Mouse (Mus musculus) macrophage (primary cell): ENCODE results near the gene Mest. TPM values are rescaled to one million over a fixed set of nuclear protein-coding genes. Genes with fewer than 3 reads are reported as not detected.

Experiments used
- H3K27ac ChIP-seq: fragments of 350-480 bp; formaldehyde crosslinking; 2 replicates; pipeline ENCODE4 v1.9.0; 2021
- H3K36me3 ChIP-seq: fragments of 350-480 bp; formaldehyde crosslinking; 2 replicates; pipeline ENCODE4 v1.9.0; 2021; ENCODE audit errors: inconsistent target
- H3K4me3 ChIP-seq: fragments of 350-480 bp; formaldehyde crosslinking; 2 replicates; pipeline ENCODE4 v1.9.0; 2021; ENCODE audit errors: inconsistent target
- H3K79me2 ChIP-seq: fragments of 350-480 bp; formaldehyde crosslinking; 2 replicates; pipeline ENCODE4 v1.9.0; 2021; ENCODE audit errors: inconsistent target
- WGBS: methylation state at CpG from one replicate; pipeline ENCODE4 v1.1.7; 2026; ENCODE audit warnings: inconsistent platforms; ENCODE audit not compliant: missing documents; 5-methylcytosine and 5-hydroxymethylcytosine counted together
- polyA plus RNA-seq: library from polyadenylated mRNA; stranded (reverse); fragments of 250-400 nt; gene quantifications from 3 replicates; pipeline ENCODE4 v1.2.4, GENCODE M21; 2018; ENCODE audit warnings: inconsistent platforms

The Mest gene
- polyA plus RNA-seq, 1 experiment from 2014 or later = 0.07 TPM

DNA sequence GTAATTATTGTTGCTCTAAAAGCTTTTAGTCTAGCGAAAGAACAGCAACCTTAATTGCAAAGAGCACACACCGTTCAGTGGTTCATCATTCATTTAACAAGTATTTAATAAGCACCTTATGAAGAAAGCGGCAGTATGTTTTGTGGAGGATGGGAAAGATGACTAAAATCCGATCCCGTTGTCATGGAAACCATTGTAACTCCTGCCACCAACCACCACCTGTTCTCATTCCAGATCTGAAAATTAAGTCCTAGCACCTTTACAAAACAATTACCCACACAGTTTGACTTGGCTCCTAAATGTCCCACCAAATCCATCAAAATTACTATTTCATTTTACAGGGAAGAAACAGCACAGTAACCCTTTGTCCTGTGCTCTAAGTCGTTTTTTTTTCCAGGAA is 29.1 kb upstream of the Mest start:
- Histone ChIP-seq H3K27ac (no peak overlapping the region), H3K36me3 (no peaks in the 10 kb centered on the region), H3K4me3 (no peak overlapping the region; the same call in 1 of the 2 replicates), H3K79me2 (no peaks in the 10 kb centered on the region)
- 68% methylated on average over 6 of the region's 6 CpGs for WGBS

DNA sequence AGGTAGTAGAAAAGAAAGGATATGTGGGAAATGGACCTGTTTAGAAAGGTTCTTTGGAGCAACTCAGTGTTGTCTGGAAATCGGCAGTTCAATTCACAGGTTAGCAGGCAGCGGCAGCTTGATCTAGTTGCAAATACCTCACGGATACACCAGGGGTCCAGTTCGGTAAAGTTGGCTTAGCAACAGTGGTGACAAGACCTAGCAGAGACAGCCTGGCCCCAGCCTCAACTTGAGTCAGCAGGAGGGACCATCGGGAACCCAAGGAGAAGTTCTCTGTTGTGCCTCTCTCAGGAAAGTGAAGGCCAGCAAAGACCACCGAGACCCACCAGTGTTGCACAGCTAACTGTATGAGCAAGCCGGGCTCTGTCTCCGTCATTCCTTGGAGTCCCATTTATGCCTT is 28.2 kb upstream of the Mest start:
- Histone ChIP-seq H3K4me3 (no peak overlapping the region), H3K36me3 (no peaks in the 10 kb centered on the region), H3K79me2 (no peaks in the 10 kb centered on the region), H3K27ac (no peak overlapping the region)
- 89% methylated on average over 8 of the region's 8 CpGs for WGBS

DNA sequence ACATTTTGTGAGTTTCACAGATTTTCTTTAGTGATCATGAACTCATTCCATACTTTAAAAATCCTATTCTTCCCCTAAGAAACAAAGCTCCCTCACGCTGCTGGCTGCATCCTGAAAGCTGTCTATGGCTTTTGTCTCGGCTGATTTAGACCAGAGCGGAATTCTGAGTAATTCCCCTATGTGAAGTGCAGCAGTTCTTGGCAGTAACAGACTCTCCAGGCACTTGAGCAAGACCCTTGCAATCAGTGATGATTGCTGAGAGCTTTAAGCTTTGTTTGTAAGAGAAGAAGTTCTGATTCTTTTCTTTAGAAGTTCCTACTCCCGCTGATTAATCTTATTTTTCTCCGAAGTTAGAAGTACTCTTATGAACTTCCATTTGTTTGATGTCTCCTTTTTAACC is 25.9 kb upstream of the Mest start:
- H3K36me3 ChIP-seq = no peaks in the 10 kb centered on the region
- no peaks in the 10 kb centered on the region for H3K79me2 ChIP-seq
- no peak overlapping the region for H3K4me3 ChIP-seq
- no peak overlapping the region for H3K27ac ChIP-seq
- WGBS = 93% methylated on average over 5 of the region's 5 CpGs

DNA sequence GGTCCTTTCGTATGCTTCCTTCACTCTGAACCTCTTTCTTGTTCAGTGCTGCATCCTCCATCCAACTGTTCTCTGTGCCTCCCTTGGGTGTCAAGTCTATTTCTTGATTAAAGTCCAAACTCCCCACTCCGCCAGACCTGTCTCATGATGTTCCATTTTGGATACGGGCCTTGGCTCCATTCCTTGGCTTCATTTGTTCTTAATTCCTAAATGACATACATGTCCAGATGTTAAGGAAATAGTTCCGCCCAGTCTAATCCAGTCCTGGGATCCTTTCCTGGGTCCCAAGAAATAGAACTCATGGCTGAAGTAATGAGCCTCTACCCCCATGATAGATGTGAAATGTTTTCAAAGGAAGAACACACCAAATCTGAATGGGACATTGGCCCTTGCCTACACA is 25.3 kb upstream of the Mest start:
- Histone ChIP-seq H3K4me3 (no peak overlapping the region), H3K79me2 (no peaks in the 10 kb centered on the region), H3K27ac (no peak overlapping the region), H3K36me3 (no peaks in the 10 kb centered on the region)
- WGBS = 92% methylated on average over 4 of the region's 4 CpGs

DNA sequence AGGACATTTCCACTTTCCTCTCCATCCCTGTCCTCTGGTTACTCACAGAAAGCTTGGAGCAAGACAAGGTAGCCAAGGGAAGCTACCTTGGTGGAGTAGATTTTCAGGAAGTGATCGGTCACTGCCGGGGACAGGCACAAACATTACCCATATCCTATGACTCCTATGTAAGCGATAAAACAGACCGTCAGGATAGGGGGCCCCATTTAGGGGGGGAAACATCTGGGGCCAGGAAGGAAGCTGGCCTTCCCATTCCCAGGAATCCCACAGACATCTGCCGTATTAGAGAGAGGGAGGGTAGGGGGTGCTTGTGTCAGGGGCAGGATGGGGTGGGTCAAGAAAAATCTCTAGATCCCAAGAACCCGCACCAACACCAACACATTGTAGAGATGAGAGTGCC is 23.2 kb upstream of the Mest start:
- WGBS = 21% methylated on average over 6 of the region's 6 CpGs
- Histone ChIP-seq H3K79me2 (no peaks in the 10 kb centered on the region), H3K4me3 (no peak overlapping the region), H3K36me3 (no peaks in the 10 kb centered on the region), H3K27ac (no peak overlapping the region)

DNA sequence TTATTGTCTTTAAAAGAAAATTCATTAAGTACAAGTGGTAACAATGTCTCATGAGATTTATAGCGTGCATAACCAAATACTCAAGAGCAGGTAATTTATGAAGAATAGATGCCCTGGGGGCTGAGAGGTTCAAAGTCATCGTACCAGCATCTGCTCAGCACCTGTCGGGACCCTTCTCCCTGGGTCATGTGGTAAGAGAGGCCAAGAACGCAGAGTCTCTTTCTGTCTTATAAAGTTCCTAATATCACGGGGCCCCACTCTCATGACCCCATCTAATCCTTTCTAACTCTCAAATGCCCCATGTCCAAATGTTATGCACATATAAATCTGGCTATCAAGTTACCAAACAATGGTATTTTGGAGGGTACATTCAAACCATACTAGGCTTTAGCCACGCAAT is 20.5 kb upstream of the Mest start:
- H3K36me3 ChIP-seq = no peaks in the 10 kb centered on the region

DNA sequence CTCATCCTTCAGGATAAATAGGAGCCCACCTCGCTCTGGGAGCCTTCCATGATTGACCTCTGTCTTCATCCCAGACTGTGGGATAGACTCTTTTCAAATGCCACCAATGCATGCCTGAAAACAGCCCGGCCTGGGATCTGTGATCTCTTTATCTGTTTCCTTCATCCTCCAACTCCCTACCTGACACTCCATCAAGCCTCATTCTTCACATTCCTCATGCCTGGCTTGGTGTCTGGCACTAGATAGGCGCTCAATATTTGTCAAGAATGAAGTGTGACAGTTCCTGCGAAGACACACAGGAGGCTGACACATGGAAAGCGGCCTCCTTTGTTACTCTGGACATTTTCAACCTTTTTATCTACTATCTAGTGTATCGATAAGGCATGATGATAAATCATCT is 19.9 kb upstream of the Mest start:
- H3K79me2 ChIP-seq = no peaks in the 10 kb centered on the region
- H3K27ac ChIP-seq = no peak overlapping the region
- WGBS = 88% methylated on average over 6 of the region's 6 CpGs
- no peaks in the 10 kb centered on the region for H3K36me3 ChIP-seq
- H3K4me3 ChIP-seq = no peak overlapping the region

More for the DNA sequence above, 20.5 kb upstream of the Mest start:
- Histone ChIP-seq H3K79me2 (no peaks in the 10 kb centered on the region), H3K27ac (no peak overlapping the region), H3K4me3 (no peak overlapping the region)
- WGBS = 89% methylated on average over 6 of the region's 6 CpGs

DNA sequence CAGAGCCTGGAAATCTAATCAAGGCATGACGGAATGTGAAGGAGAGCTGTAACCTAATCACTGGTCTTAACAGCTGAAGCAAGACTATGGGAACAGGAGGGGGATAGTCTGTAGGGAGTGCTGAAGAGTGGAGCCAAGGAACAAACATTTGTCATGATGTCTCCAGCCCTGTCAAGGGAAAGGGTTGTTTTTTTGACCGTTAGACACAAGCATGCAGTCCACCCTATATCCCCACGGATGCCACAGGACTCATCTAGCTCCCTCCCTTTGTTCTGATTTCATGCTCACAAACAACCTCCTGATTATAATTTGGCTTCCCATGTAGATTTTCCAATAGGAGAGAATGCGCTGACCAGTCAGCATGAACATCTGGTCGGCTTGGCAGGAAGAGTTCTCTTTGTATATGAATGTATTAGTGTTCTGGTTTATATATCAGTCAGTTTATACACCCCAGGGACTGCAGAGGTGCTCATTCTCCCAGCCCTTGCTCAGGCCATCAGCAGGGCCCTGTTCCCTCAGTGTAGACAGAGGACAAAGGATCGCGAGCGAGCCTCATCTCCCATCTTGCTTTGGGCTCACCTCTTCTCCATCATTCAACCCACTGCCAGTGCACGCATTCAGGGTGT is 19.3 kb upstream of the Mest start:
- Histone ChIP-seq H3K27ac (no peak overlapping the region), H3K4me3 (no peak overlapping the region), H3K36me3 (no peaks in the 10 kb centered on the region), H3K79me2 (no peaks in the 10 kb centered on the region)
- WGBS = 95% methylated on average over 9 of the region's 9 CpGs

DNA sequence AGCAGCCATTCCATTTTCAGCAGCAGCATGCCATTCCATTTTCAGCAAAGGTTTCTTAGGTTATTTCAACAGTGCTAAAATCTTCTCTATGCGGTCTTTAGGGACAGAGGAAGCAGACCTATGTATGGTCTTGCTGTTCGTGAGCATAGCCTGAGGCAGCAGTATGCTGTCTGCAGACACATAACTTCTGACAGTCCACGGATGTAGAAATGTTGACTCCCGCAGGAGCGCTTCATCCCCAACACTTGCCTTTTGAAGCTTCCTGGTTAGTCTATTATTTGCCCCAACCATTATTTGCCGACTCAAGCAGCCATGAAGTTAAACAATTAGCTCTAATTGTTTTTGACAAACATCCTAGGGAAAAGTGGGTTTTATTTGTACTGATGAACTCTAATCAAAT is 14.2 kb upstream of the Mest start:
- no peaks in the 10 kb centered on the region for H3K36me3 ChIP-seq
- H3K4me3 ChIP-seq = no peak overlapping the region
- no peaks in the 10 kb centered on the region for H3K79me2 ChIP-seq
- no peak overlapping the region for H3K27ac ChIP-seq
- 91% methylated on average over 6 of the region's 6 CpGs for WGBS

DNA sequence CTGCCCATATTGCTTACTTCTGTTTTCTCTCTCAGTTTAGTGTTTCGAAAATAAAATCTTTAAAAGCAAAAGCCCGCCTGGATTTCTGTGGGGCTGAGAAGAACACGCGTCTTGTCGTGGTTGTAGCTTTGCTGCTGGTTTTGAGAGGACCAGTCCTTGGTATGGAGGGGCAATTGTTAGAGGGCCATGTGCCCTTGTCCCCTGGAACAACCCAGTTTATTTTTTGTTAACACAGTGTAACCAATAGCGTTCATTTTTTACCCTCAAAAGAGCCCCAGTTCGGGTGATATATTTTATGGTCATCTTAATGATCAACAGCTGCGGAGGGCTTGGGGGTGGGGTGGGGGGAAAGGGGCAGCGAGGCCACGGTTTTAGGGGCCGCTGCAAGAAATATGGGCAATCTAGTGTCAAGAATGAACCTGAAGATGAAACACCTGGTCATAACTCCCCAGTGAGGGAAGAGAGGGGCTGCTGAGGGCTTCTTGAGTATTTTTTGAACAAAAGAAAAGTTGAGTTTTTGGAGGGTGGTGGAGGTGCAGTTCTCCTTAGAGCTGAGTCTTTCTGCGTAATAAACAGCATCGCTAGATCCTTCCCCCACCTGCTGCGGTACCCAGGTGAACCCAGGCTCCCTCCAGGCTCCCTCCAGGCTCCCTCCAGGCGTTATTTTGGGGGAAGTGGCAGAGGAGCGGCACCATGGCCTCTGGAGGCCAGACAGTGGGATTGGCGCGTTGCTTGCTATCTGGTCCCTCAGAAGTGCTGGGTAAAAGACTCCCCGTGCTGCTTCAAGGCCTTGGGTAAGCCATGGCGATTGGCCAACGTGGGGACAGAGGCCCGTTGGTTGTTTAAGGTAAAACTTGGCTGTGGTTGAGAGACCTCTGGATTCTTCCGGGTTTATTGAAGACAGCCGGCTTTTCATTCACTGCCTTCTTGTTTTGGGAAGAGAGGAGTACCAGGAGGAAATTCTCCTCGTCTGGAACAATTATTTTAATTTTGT is 12.7 kb upstream of the Mest start:
- Histone ChIP-seq H3K79me2 (no peaks in the 10 kb centered on the region), H3K27ac (no peak overlapping the region), H3K36me3 (no peaks in the 10 kb centered on the region), H3K4me3 (no peak overlapping the region)
- 88% methylated on average over 25 of the region's 25 CpGs for WGBS

DNA sequence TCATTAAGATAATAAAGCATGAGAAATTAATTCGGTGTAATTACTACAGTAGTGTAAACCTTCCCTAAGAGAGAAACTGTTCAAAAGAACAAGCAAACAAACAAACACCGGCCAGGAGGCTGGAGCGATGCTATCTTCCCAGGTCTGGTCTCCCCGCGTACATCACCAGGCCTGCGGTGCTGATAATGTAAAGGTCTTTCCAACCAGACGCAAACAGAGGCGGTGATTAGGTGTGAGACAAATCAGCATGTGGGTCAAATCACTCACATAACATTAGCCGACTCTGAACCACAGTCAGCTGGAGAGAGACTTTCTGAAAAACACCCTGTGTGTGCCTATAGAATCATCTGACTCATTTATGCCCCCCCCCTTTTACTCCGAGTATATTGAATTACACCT is 12.0 kb upstream of the Mest start:
- H3K27ac ChIP-seq = no peak overlapping the region
- H3K79me2 ChIP-seq = no peaks in the 10 kb centered on the region
- H3K36me3 ChIP-seq = no peaks in the 10 kb centered on the region
- WGBS = 94% methylated on average over 10 of the region's 10 CpGs
- no peak overlapping the region for H3K4me3 ChIP-seq

DNA sequence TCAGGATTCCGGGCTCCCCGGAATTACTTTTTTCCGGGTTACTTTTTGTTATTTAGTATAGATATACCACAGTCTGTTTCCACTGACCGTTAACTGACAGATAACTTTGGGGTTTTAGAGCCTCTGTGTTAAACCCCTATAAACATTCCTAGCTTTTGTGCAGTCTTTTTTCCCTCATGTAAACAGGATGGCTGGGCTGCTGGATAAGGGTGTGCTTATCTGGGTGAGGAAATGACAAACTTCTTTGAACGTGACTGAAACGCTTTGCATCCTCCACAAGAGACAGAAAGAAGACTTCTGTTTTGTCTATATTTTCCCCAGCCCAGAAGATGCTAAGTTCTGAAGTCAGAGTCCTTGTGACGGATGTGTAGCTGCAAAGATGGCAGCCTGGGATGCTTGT is 10.9 kb upstream of the Mest start:
- no peak overlapping the region for H3K27ac ChIP-seq
- no peak overlapping the region for H3K4me3 ChIP-seq
- H3K36me3 ChIP-seq = no peaks in the 10 kb centered on the region
- 63% methylated on average over 7 of the region's 7 CpGs for WGBS
- H3K79me2 ChIP-seq = no peaks in the 10 kb centered on the region

DNA sequence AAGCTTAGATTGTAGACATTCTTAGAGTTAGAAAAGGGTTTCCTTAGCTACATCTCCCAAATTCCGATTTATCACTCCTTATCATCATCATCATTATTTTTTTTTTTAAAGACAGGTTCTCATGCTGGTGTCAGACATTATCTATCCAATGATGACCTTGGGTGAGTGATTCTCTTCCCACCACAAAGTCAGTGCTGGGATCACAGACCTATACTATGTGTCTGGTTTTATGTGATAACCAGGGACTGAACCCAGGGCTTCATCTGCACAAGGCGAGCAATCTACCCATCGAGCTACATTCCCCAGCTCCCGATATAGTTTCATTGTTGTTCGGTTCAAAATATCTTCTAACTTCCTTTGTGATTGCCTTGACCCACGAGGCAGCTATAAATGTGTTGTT is 9.9 kb upstream of the Mest start:
- H3K27ac ChIP-seq = no peak overlapping the region
- WGBS = 71% methylated on average over 6 of the region's 6 CpGs
- no peaks in the 10 kb centered on the region for H3K79me2 ChIP-seq
- no peaks in the 10 kb centered on the region for H3K36me3 ChIP-seq
- H3K4me3 ChIP-seq = no peak overlapping the region

DNA sequence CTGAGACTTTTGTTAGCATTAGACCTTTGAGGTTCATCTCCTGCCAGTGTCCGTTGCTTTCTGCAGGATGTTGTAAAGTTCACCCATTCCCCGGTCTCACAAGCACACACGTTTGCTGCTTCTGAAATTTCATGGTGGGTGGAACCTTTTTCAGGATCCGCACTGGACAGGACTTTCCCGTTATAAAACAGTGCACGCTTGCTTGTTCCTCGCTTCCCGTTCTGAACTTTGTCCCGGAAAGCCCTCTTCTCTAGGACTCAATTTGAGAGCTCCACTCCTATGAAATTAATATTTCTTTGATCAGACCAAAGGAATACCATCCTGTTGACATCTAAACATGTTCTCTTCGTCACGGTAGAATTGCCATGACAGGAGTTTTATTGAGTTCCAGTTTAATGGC is 9.5 kb upstream of the Mest start:
- Histone ChIP-seq H3K27ac (no peak overlapping the region), H3K79me2 (no peaks in the 10 kb centered on the region), H3K4me3 (no peak overlapping the region), H3K36me3 (no peaks in the 10 kb centered on the region)
- 75% methylated on average over 11 of the region's 11 CpGs for WGBS

DNA sequence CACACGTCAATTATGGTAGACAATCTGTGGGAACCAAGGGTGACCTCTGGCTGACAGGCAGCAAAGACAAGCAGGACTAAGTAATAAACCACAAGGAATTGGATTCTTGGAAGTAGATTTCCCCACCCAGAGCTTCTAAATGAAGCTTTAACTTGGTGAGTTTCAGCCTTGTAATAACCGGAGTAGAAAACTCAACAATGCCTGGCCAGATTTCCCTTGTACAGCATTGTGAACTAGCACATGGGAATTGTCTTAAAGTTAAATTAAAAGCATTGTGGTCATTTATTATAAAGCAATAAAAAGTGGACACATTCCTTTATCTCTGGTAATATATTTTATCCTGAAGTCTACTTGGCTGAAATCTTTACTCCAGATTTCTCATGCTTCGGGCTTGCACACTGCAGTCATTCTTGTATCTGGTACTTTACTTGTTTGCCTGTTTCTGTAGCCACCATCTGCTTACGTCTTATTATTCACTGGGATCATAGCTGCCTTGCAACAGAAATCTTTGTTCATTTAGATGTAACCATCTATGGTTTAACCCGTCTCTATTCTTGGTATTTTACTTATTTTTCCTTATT is 8.4 kb upstream of the Mest start:
- Histone ChIP-seq H3K4me3 (no peak overlapping the region), H3K36me3 (no peaks in the 10 kb centered on the region), H3K79me2 (no peaks in the 10 kb centered on the region), H3K27ac (no peak overlapping the region)
- WGBS = 98% methylated on average over 5 of the region's 5 CpGs
